Mouse (Mus musculus) neural tube, embryonic 12.5 days (tissue): Measurements from ENCODE around the gene Upk3b. TPM values are rescaled to one million over a fixed set of nuclear protein-coding genes. Genes with fewer than 3 reads are reported as not detected.

ENCODE experiments used
- ATAC-seq: fragments of 200-750 bp; cut with Nextera tagmentation; 2 replicates; pipeline ENCODE4 v1.8.0; 2017; ENCODE audit warnings: low read depth, mild to moderate bottlenecking, moderate TSS enrichment, moderate library complexity; ENCODE audit not compliant: low FRiP score
- H3K27ac ChIP-seq: fragments of 300-500 bp; sonication (generic); 2 replicates; pipeline ENCODE4 v1.5.1; 2016
- H3K27me3 ChIP-seq: fragments of 300-500 bp; sonication (generic); replicated peaks from 2 replicates; pipeline ENCODE4 v1.6.1; 2016; ENCODE audit warnings: mild to moderate bottlenecking
- H3K36me3 ChIP-seq: fragments of 300-500 bp; sonication (generic); 2 replicates; pipeline ENCODE4 v1.6.1; 2016; ENCODE audit warnings: mild to moderate bottlenecking
- H3K4me1 ChIP-seq: fragments of 300-500 bp; sonication (generic); 2 replicates; pipeline ENCODE4 v1.6.1; 2016
- H3K4me2 ChIP-seq: fragments of 300-500 bp; sonication (generic); replicated peaks from 2 replicates; pipeline ENCODE4 v1.6.1; 2016; ENCODE audit warnings: mild to moderate bottlenecking
- H3K4me3 ChIP-seq: fragments of 300-500 bp; sonication (generic); 2 replicates; pipeline ENCODE4 v1.5.1; 2016
- H3K9ac ChIP-seq: fragments of 300-500 bp; sonication (generic); 2 replicates; pipeline ENCODE4 v1.6.1; 2016; ENCODE audit warnings: mild to moderate bottlenecking
- H3K9me3 ChIP-seq: fragments of 300-500 bp; sonication (generic); 2 replicates; pipeline ENCODE4 v1.6.1; 2016; ENCODE audit warnings: mild to moderate bottlenecking
- WGBS: fragments of 180-500 bp; shearing (Covaris S2); methylation state at CpG from one replicate; pipeline ENCODE4 v1.1.7; 2016; 5-methylcytosine and 5-hydroxymethylcytosine counted together
- polyA plus RNA-seq: library from polyadenylated mRNA; unstranded; fragments of >200 nt; fragmentation: Nextera tagmentation; extraction: Ambion mirVana; gene quantifications from 2 replicates; pipeline ENCODE4 v1.2.1, GENCODE M21; 2016

Gene Upk3b
- polyA plus RNA-seq: 0.10 and 0.19 TPM in 2 replicates

DNA sequence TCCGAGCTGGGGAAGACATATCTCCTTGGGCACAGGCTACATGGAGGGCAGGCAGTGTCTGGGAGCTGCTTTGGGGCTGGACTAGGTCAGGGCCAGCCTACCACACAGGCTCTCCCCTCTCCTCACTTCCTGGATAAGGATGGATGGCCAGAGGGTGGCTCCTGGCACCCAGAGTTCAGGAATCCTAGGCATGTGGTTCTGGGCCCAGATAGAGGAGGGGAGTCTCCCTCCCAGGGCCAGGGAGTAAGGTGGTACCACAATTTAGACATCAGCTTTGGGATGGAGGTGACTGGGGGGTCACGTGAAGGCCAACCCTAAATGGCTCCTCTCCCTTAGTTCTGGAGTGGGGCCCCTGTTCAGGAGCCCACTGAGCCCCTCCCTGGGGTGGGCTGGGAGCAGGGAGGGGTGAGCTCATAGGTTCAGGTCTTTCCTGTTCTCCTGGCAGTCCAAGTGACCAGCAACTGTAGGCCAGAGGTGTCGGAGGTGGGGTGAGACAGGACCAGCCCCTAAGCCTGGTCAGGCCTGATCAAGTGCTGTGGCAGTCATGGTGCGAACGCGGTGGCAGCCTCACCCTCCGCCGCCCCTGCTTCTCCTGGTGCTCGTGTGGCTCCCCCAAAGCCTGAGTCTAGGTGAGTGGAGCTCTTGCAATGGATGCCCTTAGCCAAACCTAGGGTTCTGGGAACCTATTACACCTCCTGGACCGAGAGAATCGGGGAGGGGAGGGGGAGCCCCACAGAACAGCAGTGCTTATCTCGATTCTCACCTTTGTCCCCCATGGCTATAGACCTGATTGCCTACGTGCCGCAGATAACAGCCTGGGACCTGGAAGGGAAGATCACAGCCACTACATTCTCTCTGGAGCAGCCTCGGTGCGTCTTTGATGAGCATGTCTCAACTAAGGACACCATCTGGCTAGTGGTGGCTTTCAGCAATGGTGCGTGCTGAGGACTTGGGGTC, at the start of gene Upk3b:
TSS of gene Upk3b (plus strand) at position 239 of the 957 bp plus-strand sequence.
- no peak within 1 kb of the TSS for H3K4me3 ChIP-seq
- WGBS: 84% methylated on average over 17 of the region's 17 CpGs
- no peak within 1 kb of the TSS for H3K4me2 ChIP-seq
- ATAC-seq: no peak
- H3K9ac ChIP-seq: no peak within 1 kb of the TSS
- H3K27ac ChIP-seq: no peak within 1 kb of the TSS
- H3K9me3 ChIP-seq: peaks cover 3% of the 10 kb centered on the region; the same call in 1 of the 2 replicates
- no peaks in the 10 kb centered on the region for H3K4me1 ChIP-seq
- no peaks in the 10 kb centered on the region for H3K27me3 ChIP-seq
- no peaks in the 10 kb centered on the region for H3K36me3 ChIP-seq

DNA sequence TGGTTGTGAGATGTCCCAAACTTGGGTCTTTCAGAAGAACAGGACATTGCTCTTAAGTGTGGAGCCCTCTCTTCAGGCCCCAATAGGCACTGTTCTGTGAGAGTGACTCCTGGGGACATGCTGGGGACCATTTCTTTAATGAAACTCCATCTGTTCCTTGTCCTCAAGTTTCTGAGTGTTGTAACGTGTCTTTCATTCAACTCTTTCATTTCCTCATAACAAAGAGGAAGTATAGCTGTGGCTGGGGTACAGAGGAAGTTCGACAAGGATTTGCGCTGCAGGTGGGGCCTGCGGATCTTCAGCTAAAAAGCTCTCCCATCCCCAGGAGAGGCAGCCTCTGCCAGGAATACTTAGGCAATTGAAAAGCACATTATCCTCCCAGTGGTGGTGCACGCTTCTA, 47.7 kb upstream of the Upk3b start:
- H3K4me2 ChIP-seq: no peak overlapping the region
- no peak overlapping the region for H3K4me3 ChIP-seq
- H3K9ac ChIP-seq: no peak overlapping the region
- H3K36me3 ChIP-seq: no peaks in the 10 kb centered on the region
- peaks cover 4% of the 10 kb centered on the region for H3K4me1 ChIP-seq
- H3K27ac ChIP-seq: no peak overlapping the region
- ATAC-seq: no peak
- WGBS: 74% methylated on average over 5 of the region's 5 CpGs
- H3K9me3 ChIP-seq: no peaks in the 10 kb centered on the region
- H3K27me3 ChIP-seq: no peaks in the 10 kb centered on the region

DNA sequence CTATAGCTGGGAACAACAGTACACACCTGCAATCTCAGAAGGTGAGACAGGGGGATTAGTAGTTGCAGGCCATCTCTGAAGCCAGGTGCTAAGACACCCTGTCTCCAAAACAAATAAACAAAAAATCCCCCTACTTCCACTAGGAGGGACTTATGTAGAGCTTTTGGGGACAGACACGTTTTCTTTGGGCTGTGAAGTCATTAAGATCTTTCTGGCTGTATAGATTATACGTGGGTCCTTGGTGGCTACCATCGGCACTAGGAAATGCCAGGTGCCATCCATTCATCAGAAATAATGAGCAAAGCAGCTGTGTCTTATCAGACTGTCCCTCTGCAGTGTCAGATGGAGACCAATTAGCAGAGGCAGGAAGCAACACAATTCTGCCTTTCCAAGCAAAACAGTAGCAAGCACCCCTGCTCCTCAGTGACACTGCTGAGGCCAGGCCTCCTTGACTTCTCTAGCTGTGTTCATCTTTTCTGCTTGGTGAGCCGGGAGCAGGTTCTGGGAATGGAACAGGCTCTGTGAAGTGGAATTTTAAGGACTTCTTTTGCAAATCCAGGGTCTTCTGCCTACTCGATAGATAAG, 44.8 kb upstream of the Upk3b start:
- Histone ChIP-seq H3K9me3 (no peaks in the 10 kb centered on the region), H3K27ac (no peak overlapping the region), H3K27me3 (no peaks in the 10 kb centered on the region), H3K4me1 (peaks cover 10% of the 10 kb centered on the region), H3K9ac (no peak overlapping the region), H3K36me3 (peaks cover 21% of the 10 kb centered on the region), H3K4me2 (no peak overlapping the region), H3K4me3 (no peak overlapping the region)
- no peak for ATAC-seq
- WGBS: 64% methylated on average over 5 of the region's 5 CpGs

DNA sequence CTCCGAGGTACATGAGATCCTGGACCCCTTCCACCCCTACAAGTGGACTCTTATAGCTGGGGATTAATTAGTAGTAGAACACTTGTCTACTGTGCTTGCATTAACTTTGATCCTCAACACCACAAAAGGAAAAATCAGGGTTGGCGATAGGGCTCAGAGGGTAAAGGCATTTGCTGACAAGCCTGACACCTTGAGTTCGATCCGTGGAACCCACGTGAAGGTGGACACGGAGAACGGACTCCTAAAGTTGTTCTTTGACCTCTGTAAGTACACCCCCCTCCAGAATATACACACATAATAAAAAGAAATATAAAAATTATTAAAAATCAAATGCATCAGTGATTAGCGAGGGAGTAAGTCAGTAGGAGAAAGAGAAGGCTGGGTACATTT, 44.0 kb upstream of the Upk3b start:
- WGBS: 70% methylated on average over 8 of the region's 8 CpGs
- no peaks in the 10 kb centered on the region for H3K9me3 ChIP-seq
- peaks cover 29% of the 10 kb centered on the region for H3K36me3 ChIP-seq
- peak; percentile 42 for ATAC-seq
- H3K4me1 ChIP-seq: peaks cover 10% of the 10 kb centered on the region
- no peak overlapping the region for H3K4me2 ChIP-seq
- no peak overlapping the region for H3K4me3 ChIP-seq
- no peak overlapping the region for H3K9ac ChIP-seq
- H3K27me3 ChIP-seq: no peaks in the 10 kb centered on the region
- no peak overlapping the region for H3K27ac ChIP-seq

DNA sequence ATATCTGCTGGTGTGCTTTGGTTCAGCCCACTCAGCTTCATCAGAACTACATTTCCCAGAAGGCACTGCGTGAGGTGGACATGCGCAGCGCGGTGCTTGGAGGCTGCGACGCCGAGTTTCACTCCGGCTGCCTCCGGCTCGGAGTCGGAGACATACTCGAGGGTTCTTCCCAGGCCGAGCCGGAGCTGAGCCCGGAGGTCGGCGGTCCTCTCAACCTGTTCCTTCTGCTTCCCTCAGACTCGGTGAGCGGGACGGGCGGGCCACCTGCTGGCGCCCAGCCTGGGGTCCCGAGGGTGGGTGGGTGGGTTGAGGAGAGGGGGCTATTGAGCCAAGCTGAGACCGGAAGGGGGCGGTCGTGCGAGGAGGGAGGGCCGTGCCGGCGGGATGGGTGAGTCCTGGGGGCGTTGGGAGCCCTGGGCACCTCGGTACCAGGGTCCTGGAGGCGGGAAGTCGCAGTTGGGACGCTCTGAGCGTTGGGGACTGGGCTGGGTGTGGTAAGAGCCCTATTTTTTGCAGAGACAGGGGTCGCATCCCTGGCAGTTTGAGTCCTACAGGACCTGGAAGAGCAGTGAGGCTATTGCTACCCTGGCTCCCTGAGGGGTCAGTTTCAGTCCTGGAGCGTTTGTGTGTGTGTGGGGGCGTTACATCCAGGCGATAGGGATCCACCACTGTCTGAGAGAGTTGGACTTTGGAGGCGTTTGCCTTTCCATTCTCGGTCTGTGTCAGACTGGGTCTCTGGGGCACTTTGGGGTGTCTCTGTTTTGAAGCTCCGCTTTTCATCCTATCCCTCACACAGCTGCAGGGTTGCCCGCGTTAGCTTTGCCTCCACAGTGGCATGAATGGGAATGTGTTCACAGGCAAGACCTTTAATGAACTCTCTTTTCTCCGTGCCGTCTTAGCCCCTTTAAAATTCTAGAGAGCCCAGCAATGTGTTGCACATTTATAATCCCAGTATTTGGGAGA, 43.3 kb upstream of the Upk3b start, which contains the start of gene Dtx2:
TSS of gene Dtx2 (plus strand) at position 76 of the 963 bp plus-strand sequence.
- H3K9me3 ChIP-seq: no peaks in the 10 kb centered on the region
- no peaks in the 10 kb centered on the region for H3K27me3 ChIP-seq
- H3K36me3 ChIP-seq: peaks cover 35% of the 10 kb centered on the region
- peak within 1 kb of the TSS; percentile 78 for H3K9ac ChIP-seq
- ATAC-seq: peak; percentile 95
- H3K4me1 ChIP-seq: peaks cover 10% of the 10 kb centered on the region
- WGBS: under 1% methylated on average over 47 of the region's 47 CpGs
- H3K4me3 ChIP-seq: peak within 1 kb of the TSS; percentile 72
- no peak within 1 kb of the TSS; the same call in 1 of the 2 replicates for H3K27ac ChIP-seq
- peak within 1 kb of the TSS; percentile 80 for H3K4me2 ChIP-seq

DNA sequence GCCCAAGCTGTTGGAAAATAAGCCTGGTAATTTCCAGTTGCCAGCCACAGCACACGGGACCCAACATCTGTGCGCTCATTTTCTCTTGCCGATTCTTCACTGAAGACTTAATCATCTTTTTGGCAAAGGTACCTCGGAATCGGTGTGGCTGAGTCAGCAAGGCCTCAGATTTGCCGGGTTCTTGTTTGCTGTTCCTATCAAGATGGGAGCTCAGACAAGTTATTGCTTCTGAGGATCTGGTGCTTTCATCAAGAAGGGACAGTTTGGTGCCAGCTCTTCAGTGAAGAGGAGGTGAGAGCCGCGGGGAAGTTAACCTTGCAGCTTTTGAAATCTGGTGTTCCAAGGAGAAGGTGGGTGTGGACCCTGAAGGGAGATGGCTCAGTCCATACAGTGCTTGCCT, 42.1 kb upstream of the Upk3b start:
- WGBS: 95% methylated on average over 8 of the region's 8 CpGs
- peaks cover 10% of the 10 kb centered on the region for H3K4me1 ChIP-seq
- peaks cover 39% of the 10 kb centered on the region for H3K36me3 ChIP-seq
- no peak overlapping the region for H3K9ac ChIP-seq
- H3K27ac ChIP-seq: no peak overlapping the region
- peak overlapping the region; percentile 80; the same call in 1 of the 2 replicates for H3K4me2 ChIP-seq
- H3K9me3 ChIP-seq: no peaks in the 10 kb centered on the region
- H3K27me3 ChIP-seq: no peaks in the 10 kb centered on the region
- H3K4me3 ChIP-seq: no peak overlapping the region
- no peak for ATAC-seq

DNA sequence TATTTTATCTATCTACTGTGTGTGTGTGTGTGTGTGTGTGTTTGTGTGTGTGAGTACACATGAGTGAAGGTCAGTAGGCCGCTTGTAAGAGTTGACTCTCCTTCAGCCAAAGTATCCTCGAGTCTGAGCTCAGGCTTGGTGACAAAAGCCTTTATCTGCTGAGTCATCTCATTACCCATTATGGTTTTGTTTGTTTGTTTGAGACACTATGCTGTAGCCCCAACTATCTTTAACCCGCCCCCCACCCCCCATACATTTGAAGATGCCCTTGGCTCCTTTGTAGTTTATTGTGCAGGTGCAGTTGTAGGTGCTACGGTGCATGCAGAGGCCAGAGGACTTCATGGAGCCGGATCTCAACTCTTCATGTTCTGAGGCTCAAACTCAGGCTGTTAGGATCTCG, 37.1 kb upstream of the Upk3b start:
- no peak for ATAC-seq
- Histone ChIP-seq H3K36me3 (peaks cover 45% of the 10 kb centered on the region), H3K27ac (no peak overlapping the region), H3K9ac (no peak overlapping the region), H3K4me2 (no peak overlapping the region), H3K27me3 (no peaks in the 10 kb centered on the region), H3K4me3 (no peak overlapping the region), H3K4me1 (peaks cover 6% of the 10 kb centered on the region; the same call in 1 of the 2 replicates), H3K9me3 (0 out of 2 replicates have a peak, but pooled peaks cover 4% of the 10 kb centered on the region)
- WGBS: 94% methylated on average over 6 of the region's 6 CpGs

DNA sequence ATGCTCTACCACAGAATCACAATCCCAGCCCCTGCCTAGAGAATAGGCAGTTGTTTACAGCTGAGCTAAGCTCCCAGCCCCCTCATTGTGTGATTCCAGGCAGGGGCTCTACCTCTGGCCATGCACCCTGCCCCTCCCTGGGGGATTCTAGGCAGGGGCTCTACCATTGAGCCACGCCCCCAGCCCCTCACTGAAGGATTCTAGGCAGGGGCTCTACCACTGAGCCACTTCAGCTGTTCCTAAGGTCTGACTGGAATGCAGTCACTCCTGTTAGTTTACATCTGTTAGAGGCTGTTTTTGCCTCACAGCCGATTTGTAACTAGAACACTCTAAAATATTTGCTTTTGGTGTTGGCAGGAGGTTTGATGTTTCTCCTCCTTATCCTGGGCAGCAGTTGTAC, 36.0 kb upstream of the Upk3b start:
- WGBS: 79% methylated on average over 2 of the region's 2 CpGs
- no peak overlapping the region for H3K4me3 ChIP-seq
- H3K9ac ChIP-seq: no peak overlapping the region
- no peak overlapping the region for H3K27ac ChIP-seq
- peaks cover 35% of the 10 kb centered on the region for H3K36me3 ChIP-seq
- H3K27me3 ChIP-seq: no peaks in the 10 kb centered on the region
- no peak overlapping the region for H3K4me2 ChIP-seq
- H3K9me3 ChIP-seq: 0 out of 2 replicates have a peak, but pooled peaks cover 4% of the 10 kb centered on the region
- ATAC-seq: no peak
- H3K4me1 ChIP-seq: peaks cover 6% of the 10 kb centered on the region; the same call in 1 of the 2 replicates

DNA sequence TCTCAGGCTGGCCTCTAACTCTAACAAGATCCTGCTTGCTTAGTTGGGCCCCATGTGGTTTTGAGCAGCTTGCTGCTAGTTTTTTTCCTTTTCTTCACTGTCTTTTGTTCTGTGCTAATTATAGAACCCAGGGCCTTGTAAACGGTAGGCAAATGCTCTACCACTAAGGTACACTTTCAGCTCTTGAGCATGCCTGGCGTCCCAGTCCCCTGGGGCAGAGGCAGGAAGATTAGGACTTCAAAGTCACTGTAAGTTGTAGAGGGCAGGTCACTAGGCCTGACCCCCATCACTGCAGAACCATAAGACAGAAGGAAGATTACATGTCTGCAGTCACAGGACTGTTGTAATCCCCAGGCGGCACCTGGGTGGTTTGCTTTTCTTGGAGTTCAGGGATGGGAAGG, 35.5 kb upstream of the Upk3b start:
- H3K36me3 ChIP-seq: peaks cover 32% of the 10 kb centered on the region
- no peak overlapping the region for H3K4me3 ChIP-seq
- no peak overlapping the region for H3K9ac ChIP-seq
- ATAC-seq: no peak
- no peaks in the 10 kb centered on the region for H3K27me3 ChIP-seq
- no peak overlapping the region for H3K27ac ChIP-seq
- 29% methylated on average over 3 of the region's 3 CpGs for WGBS
- H3K4me1 ChIP-seq: peaks cover 6% of the 10 kb centered on the region; the same call in 1 of the 2 replicates
- H3K4me2 ChIP-seq: no peak overlapping the region
- 0 out of 2 replicates have a peak, but pooled peaks cover 4% of the 10 kb centered on the region for H3K9me3 ChIP-seq

DNA sequence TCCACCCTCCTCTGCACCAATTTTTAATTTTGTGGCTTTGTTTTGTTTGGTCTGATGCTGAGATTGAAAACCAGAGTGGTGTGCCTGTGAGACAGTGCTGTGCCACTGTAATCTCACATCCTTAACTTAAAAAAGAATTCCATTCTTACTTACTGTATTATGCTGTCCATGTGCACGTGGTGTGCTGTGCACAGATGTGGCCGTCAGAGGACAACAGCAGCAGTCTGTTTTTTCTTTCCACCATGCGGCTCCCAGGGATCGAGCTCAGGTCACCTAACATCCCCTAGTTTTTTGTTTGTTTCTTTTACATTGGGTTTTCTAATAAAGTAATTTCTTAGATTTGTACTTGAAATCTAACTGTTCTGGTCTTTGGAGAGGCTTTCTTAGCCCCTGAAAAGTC, 33.8 kb upstream of the Upk3b start:
- peaks cover 15% of the 10 kb centered on the region for H3K36me3 ChIP-seq
- 0 out of 2 replicates have a peak, but pooled peaks cover 4% of the 10 kb centered on the region for H3K9me3 ChIP-seq
- H3K9ac ChIP-seq: no peak overlapping the region
- no peak for ATAC-seq
- 77% methylated on average over 4 of the region's 4 CpGs for WGBS
- peaks cover 6% of the 10 kb centered on the region; the same call in 1 of the 2 replicates for H3K4me1 ChIP-seq
- H3K4me3 ChIP-seq: no peak overlapping the region
- no peak overlapping the region for H3K4me2 ChIP-seq
- H3K27me3 ChIP-seq: no peaks in the 10 kb centered on the region
- no peak overlapping the region for H3K27ac ChIP-seq

DNA sequence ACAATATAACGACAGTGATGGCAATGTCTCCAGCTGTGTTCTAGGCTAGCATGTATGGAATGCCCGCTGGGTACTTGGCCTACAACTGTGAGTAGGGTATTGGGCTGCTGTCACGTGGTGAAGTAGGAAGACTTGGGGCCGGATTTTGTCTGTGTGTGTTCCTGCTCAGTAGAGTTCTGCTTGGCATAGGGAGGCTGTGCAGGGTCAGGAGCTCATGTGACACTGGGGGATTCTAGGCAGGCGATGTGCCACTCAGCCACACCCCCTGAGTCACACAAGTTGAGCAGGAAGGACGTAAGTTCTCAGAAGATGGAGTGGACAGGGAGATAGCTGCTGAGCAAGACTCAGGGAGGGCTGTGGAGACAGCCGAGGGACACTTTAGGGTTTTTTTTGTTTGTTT, 30.6 kb upstream of the Upk3b start:
- no peak for ATAC-seq

More for the DNA sequence above, 30.6 kb upstream of the Upk3b start:
- Histone ChIP-seq H3K36me3 (peaks cover 29% of the 10 kb centered on the region), H3K27ac (no peak overlapping the region), H3K4me3 (no peak overlapping the region), H3K4me2 (no peak overlapping the region), H3K9ac (no peak overlapping the region), H3K27me3 (no peaks in the 10 kb centered on the region), H3K9me3 (no peaks in the 10 kb centered on the region), H3K4me1 (0 out of 2 replicates have a peak, but pooled peaks cover 2% of the 10 kb centered on the region)
- WGBS: 83% methylated on average over 7 of the region's 7 CpGs
